In the genomic region with DNA sequence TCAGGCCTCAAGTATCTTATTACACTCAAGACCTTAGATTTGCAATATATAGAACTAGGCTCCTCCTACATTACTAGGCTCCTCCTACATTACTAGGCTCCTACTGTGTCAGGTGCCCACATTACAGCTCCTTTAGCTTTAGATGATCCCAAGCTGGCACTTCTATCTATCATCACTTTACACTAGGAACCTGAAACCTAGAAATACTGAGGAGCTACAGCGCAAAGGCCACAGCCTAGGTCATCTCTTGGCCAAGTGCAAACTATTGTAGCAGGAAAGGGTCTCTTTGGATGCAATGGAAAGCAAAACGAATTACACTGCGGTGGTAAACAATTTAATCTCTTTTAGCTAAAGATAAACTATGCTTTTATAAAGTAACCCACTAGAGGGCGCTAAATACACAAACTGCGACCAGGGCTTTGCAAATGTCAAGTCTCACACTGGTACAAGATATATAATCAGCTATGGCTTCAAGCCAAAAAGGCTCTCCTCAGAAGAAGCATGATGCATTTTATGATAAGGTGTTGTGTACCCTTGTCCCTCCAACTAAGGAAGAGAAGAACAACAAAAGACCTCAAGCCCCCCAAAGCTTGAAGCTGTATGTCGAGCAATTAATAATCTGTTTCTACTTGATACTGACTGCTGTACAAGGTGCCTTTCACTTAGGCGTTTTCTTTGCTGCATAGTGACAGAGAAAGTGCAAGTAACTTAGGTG, we compare ENCODE assay signal across 1 mouse cellular context.
TF ChIP-seq lines count a peak whose summit lies in the region.

No protein-coding gene starts in this region.

TF ChIP-seq in MEL, 35 proteins besides CTCF, POLR2A, EP300 and RAD21 (continued from another document):
- TF ChIP-seq ETS1 (IDR thresholded peaks at IDR 0.05; ENCODE audit: low read depth, low read length) (peak; percentile 56), MAFK (IDR thresholded peaks at IDR 0.05; ENCODE audit: borderline replicate concordance, low read depth, low read length) (no peak), CHD2 (IDR thresholded peaks at IDR 0.05; ENCODE audit: low read length) (no peak), MAZ (IDR thresholded peaks at IDR 0.05; ENCODE audit: low read depth, low read length) (peak; percentile 74; the same call in 1 of the 2 replicates), ZNF384 (IDR thresholded peaks at IDR 0.05; ENCODE audit: low read depth, low read length) (no peak), NELFE (IDR thresholded peaks at IDR 0.05; ENCODE audit: low read depth, low read length) (no peak)
